Mouse (Mus musculus) 3134 (cell line): Measurements from ENCODE around the gene Uqcr10.

Source experiments
- DNase-seq: peaks from one replicate; pipeline ENCODE4 v3.0.0-alpha.2; 2011; ENCODE audit warnings: low spot score; ENCODE audit not compliant: insufficient read length; ENCODE audit errors: extremely low read depth

Gene Uqcr10

GRCm38 (mm10) chr11:4678700-4679440 lies 25.3 kb downstream of the Uqcr10 start:
- no peak for DNase-seq

GRCm38 (mm10) chr11:4677250-4677872 lies 26.8 kb downstream of the Uqcr10 start:
- DNase-seq = no peak

GRCm38 (mm10) chr11:4675693-4676092 lies 28.4 kb downstream of the Uqcr10 start:
- no peak for DNase-seq

GRCm38 (mm10) chr11:4675126-4675562 lies 29.0 kb downstream of the Uqcr10 start:
- no peak for DNase-seq

- DNase-seq = no peak
Observed at GRCm38 (mm10) chr11:4674593-4674992, 29.5 kb downstream of the Uqcr10 start.

GRCm38 (mm10) chr11:4671736-4672135 lies 32.4 kb downstream of the Uqcr10 start:
- DNase-seq = no peak

- no peak for DNase-seq
Observed at GRCm38 (mm10) chr11:4662496-4662878, 41.7 kb downstream of the Uqcr10 start.

GRCm38 (mm10) chr11:4661871-4662495 lies 42.2 kb downstream of the Uqcr10 start:
- DNase-seq = no peak

GRCm38 (mm10) chr11:4661324-4661723 lies 42.8 kb downstream of the Uqcr10 start:
- peak; percentile 73 for DNase-seq

GRCm38 (mm10) chr11:4660309-4661025 lies 43.7 kb downstream of the Uqcr10 start:
- DNase-seq = no peak

GRCm38 (mm10) chr11:4659818-4660217 lies 44.3 kb downstream of the Uqcr10 start:
- no peak for DNase-seq
